Mouse (Mus musculus) cerebellum, postnatal 10 days (tissue): ENCODE results near the gene Gm6020.
A peak's percentile ranks its signal among the peaks of the same experiment; 100 is the strongest.
"Not testable (repeated sequence)": the region's sequence is repeated elsewhere in the genome, so short reads cannot be mapped to it uniquely, and the experiment has no call there.

Source experiments
- DNase-seq, 2 experiments: peaks; one replicate each; pipeline ENCODE4 v3.0.0; 2021; ENCODE audit warnings: mixed read lengths in 2 of 2

Gene Gm6020

GRCm38 (mm10) chr19:61183590-61183989 lies at the start of gene Gm6020:
TSS of gene Gm6020 (plus strand) at chr19:61183890.
- not testable (repeated sequence) for DNase-seq

GRCm38 (mm10) chr19:61138655-61139054 lies 45.0 kb upstream of the Gm6020 start:
- DNase-seq, result no peak

GRCm38 (mm10) chr19:61140342-61141206 lies 43.1 kb upstream of the Gm6020 start, which contains the start of gene Zfp950:
TSS of gene Zfp950 (minus strand) at chr19:61140840.
- DNase-seq, result peak; percentile 81 to 83

- no peak for DNase-seq
Measured at GRCm38 (mm10) chr19:61141299-61141698, 42.4 kb upstream of the Gm6020 start.

- DNase-seq, result peak; percentile 17 to 33
Measured at GRCm38 (mm10) chr19:61151372-61151700, 32.4 kb upstream of the Gm6020 start.

GRCm38 (mm10) chr19:61151701-61152420 lies 31.8 kb upstream of the Gm6020 start:
- peak; percentile 3 to 11 for DNase-seq

GRCm38 (mm10) chr19:61175756-61176324 lies 7.8 kb upstream of the Gm6020 start, which contains the start of gene Gm7102:
TSS of gene Gm7102 (minus strand) at chr19:61176309.
- peak; percentile 3 to 10 for DNase-seq

- DNase-seq, result peak; percentile 93 to 94
Measured at GRCm38 (mm10) chr19:61199316-61199715, 15.6 kb downstream of the Gm6020 start.

- peak; percentile 22 to 35 for DNase-seq
Measured at GRCm38 (mm10) chr19:61199836-61200235, 16.1 kb downstream of the Gm6020 start.

GRCm38 (mm10) chr19:61207506-61207905 lies 23.8 kb downstream of the Gm6020 start:
- not testable (repeated sequence) for DNase-seq

GRCm38 (mm10) chr19:61223706-61224328 lies 40.1 kb downstream of the Gm6020 start:
- DNase-seq, result peak in 1 of 2 experiments; percentile 28

GRCm38 (mm10) chr19:61224678-61225525 lies 41.2 kb downstream of the Gm6020 start:
- peak; percentile 35 to 43 for DNase-seq

- peak; percentile 90 to 91 for DNase-seq
Measured at GRCm38 (mm10) chr19:61225526-61226400, 42.1 kb downstream of the Gm6020 start.

GRCm38 (mm10) chr19:61226401-61226927 lies 42.8 kb downstream of the Gm6020 start:
- DNase-seq, result peak; percentile 89 to 91

GRCm38 (mm10) chr19:61226928-61227854 lies 43.5 kb downstream of the Gm6020 start:
- DNase-seq, result peak; percentile 91 to 92

GRCm38 (mm10) chr19:61227941-61228701 lies 44.4 kb downstream of the Gm6020 start, which contains the start of gene Csf2ra:
TSS of gene Csf2ra (minus strand) at chr19:61228429.
- peak; percentile 51 for DNase-seq
